Mouse (Mus musculus): Measurements from ENCODE around the gene Psmd13. TPM values are rescaled to one million over a fixed set of nuclear protein-coding genes. Genes with fewer than 3 reads are reported as not detected.

Gene Psmd13
- polyA plus RNA-seq, 1 experiment from 2014 or later, result 112 TPM

DNA sequence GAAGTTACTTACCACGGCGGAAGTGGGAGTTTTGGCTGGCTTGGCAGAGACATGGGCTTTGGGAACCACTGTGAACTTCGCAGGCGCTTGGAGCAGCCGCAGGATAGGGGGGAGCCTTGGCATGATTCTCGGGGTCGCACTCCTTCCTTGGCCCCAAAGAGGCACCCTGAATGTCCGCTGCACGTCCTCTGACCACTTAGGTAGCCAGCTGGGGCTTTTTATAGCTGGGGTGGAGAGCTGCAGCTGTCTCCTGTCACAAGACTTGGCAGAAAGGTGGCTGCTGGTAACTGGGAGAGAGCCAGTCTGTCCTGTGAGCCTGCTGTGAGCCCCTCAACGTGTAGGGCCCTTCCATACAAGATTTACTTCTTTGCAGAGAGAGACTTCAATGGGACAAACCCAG lies 18.5 kb downstream of the Psmd13 start, which contains the start of gene Cox8b:
Gene Cox8b, minus strand, starts transcription at position 227 of the 400 bp plus-strand sequence.
- H3K27me3 ChIP-seq (ENCODE audit: insufficient read depth, low read length), result no peaks in the 10 kb centered on the region
- TF ChIP-seq CTCF (IDR thresholded peaks at IDR 0.05; ENCODE audit: low read depth), result no peak
- no peak for TF ChIP-seq EP300 (IDR thresholded peaks at IDR 0.05; ENCODE audit: low read depth)
- H3K36me3 ChIP-seq (replicated peaks; ENCODE audit: insufficient read depth, low read length), result peaks cover 24% of the 10 kb centered on the region
- no peaks in the 10 kb centered on the region for H3K4me1 ChIP-seq (ENCODE audit: insufficient read depth)
- H3K9me3 ChIP-seq (ENCODE audit: low read length), result no peaks in the 10 kb centered on the region
- DNase-seq (no peak), ATAC-seq (no peak)
- no peak within 1 kb of the TSS for H3K4me2 ChIP-seq (ENCODE audit: low read depth, low read length)
- H3K4me3 ChIP-seq (ENCODE audit: low read depth, low read length), result no peak within 1 kb of the TSS
- no peak within 1 kb of the TSS for H3K27ac ChIP-seq (ENCODE audit: low read depth)
- 80% methylated on average over 10 of the region's 10 CpGs for WGBS (ENCODE audit: insufficient replicate concordance)
- no peak within 1 kb of the TSS for H3K9ac ChIP-seq (replicated peaks)

DNA sequence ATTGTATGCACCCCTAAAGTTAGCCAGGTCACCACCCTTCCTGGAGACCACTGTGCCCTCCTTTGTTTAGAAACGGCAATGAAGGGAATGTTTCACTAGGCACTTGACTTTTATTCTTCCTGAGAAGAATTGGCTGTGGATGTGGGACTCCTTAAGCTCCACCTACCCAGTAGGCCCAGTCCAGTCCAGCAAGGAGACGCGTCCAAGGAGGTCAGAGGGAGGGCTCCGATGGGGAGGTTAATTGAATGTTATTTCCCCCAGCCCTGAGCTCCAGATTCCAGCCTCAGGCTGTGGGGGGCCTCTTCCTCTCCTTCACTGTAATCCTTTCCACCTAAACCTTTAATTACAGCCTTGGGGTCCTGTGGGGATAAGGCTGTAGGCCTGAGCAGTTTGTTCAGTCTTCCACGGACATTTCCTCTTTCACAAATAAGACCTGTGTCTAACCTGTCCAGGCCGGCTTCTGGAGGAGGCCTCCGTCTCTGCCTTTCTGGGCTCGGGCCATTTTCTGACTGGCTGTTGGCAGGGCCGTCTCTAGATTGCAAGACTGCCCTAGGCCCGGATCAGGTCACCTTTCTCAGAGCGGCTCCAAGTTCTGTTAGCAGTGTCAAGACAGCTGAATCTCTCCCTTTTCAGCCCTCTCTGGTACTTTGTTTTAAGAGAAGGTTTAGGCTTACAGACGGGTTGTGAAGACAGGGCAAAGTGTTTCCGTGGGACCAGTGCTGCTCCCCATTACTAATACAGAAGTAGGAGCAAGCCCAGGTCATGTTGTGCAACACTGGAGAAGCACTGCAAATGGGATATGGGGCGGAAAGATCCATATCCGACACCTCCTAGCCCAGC lies 20.5 kb downstream of the Psmd13 start:
- Histone ChIP-seq H3K4me1 (ENCODE audit: insufficient read depth) (no peaks in the 10 kb centered on the region), H3K9me3 (ENCODE audit: low read length) (no peaks in the 10 kb centered on the region), H3K4me2 (ENCODE audit: low read depth, low read length) (no peak overlapping the region), H3K4me3 (ENCODE audit: low read depth, low read length) (no peak overlapping the region), H3K27me3 (ENCODE audit: insufficient read depth, low read length) (no peaks in the 10 kb centered on the region), H3K9ac (replicated peaks) (no peak overlapping the region), H3K27ac (ENCODE audit: low read depth) (no peak overlapping the region), H3K36me3 (replicated peaks; ENCODE audit: insufficient read depth, low read length) (peaks cover 17% of the 10 kb centered on the region)
- 75% methylated on average over 15 of the region's 15 CpGs for WGBS (ENCODE audit: insufficient replicate concordance)
- no peak for TF ChIP-seq EP300 (IDR thresholded peaks at IDR 0.05; ENCODE audit: low read depth)
- no peak for TF ChIP-seq CTCF (IDR thresholded peaks at IDR 0.05; ENCODE audit: low read depth)
- DNase-seq (no peak), ATAC-seq (no peak)

DNA sequence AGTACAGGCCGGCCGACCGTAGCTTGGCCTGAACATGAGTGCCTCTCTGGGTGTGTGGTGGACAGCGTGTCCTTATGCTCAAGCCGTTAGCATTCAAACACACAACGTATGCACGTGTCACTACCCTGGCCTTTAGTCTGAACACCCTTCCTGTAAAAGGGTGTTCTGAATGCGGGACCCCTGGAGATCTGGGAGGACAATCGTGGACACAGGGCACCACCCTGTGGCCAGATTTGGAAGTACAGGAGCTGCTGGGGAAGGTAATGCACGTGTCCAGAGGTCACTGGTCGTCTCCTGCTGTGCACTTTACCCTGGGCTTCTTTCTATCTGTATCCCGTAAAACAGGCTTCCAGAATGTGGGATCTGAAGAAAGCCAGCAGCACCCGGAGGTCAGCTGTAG lies 21.4 kb downstream of the Psmd13 start:
- Histone ChIP-seq H3K9me3 (ENCODE audit: low read length) (no peaks in the 10 kb centered on the region), H3K4me1 (ENCODE audit: insufficient read depth) (no peaks in the 10 kb centered on the region; the same call in 1 of the 2 replicates), H3K4me3 (ENCODE audit: low read depth, low read length) (no peak overlapping the region), H3K9ac (replicated peaks) (no peak overlapping the region; the same call in 1 of the 2 replicates), H3K27me3 (ENCODE audit: insufficient read depth, low read length) (no peaks in the 10 kb centered on the region), H3K27ac (ENCODE audit: low read depth) (peak overlapping the region; percentile 52; the same call in 1 of the 2 replicates), H3K36me3 (replicated peaks; ENCODE audit: insufficient read depth, low read length) (peaks cover 7% of the 10 kb centered on the region; the same call in 1 of the 2 replicates), H3K4me2 (ENCODE audit: low read depth, low read length) (no peak overlapping the region)
- WGBS (ENCODE audit: insufficient replicate concordance), result 20% methylated on average over 13 of the region's 13 CpGs
- ATAC-seq (peak; percentile 43), DNase-seq (peak; percentile 87)
- TF ChIP-seq CTCF (IDR thresholded peaks at IDR 0.05; ENCODE audit: low read depth), result peak; percentile 96
- no peak for TF ChIP-seq EP300 (IDR thresholded peaks at IDR 0.05; ENCODE audit: low read depth)

DNA sequence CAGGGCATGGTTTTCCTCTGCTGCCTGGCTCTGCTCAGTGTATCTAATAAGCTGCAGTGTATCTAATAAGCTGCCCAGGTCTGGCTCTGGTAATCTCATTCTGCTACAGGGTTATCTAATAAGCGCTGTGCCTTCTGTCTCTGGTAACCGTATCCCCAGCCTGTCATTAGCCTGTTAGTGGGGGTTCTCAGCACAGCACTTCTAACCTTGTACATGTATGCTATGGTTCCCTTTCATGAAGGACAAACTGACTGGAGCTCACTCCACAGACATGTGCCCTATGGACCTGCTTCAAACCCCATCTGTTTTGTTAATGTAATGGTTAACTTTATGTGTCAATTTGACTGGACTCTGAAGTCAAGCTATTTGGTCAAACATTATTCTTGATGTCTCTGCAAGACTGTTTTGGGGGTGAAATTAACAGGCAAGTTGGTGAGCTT lies 23.9 kb downstream of the Psmd13 start:
- H3K9ac ChIP-seq (replicated peaks), result peak overlapping the region; percentile 61; the same call in 1 of the 2 replicates
- peak; percentile 67 for ATAC-seq
- DNase-seq, result no peak
- H3K27ac ChIP-seq (ENCODE audit: low read depth), result peak overlapping the region; percentile 86
- H3K36me3 ChIP-seq (replicated peaks; ENCODE audit: insufficient read depth, low read length), result no peaks in the 10 kb centered on the region
- H3K4me3 ChIP-seq (ENCODE audit: low read depth, low read length), result peak overlapping the region; percentile 45
- no peaks in the 10 kb centered on the region for H3K9me3 ChIP-seq (ENCODE audit: low read length)
- whole genome bisulfite sequencing (ENCODE audit: insufficient replicate concordance), result 42% methylated on average over 2 of the region's 2 CpGs
- TF ChIP-seq CTCF (IDR thresholded peaks at IDR 0.05; ENCODE audit: low read depth) (no peak), EP300 (IDR thresholded peaks at IDR 0.05; ENCODE audit: low read depth) (no peak)
- H3K4me2 ChIP-seq (ENCODE audit: low read depth, low read length), result peak overlapping the region; percentile 64
- no peaks in the 10 kb centered on the region; the same call in 1 of the 2 replicates for H3K4me1 ChIP-seq (ENCODE audit: insufficient read depth)
- H3K27me3 ChIP-seq (ENCODE audit: insufficient read depth, low read length), result no peaks in the 10 kb centered on the region

DNA sequence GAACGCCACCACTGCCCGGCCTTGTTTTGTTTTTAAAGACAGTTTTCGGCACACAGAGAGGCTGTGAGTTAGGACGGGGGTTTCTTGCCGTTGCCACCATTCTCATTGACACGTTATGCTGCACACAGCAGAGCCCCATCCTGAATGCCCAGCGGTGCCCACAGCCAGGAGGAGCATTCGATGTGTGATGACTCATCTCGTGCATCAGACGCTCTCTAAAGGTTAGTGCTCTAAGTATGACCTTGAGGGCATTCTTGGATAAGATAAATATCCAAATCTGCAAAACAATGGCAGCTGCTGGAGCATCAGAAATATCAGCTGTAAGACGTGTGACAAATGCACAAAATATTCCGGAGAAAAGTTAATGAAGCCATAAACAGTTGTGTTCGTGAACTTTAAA lies 25.4 kb downstream of the Psmd13 start:
- H3K4me2 ChIP-seq (ENCODE audit: low read depth, low read length), result peak overlapping the region; percentile 64
- WGBS (ENCODE audit: insufficient replicate concordance), result 71% methylated on average over 13 of the region's 13 CpGs
- ATAC-seq, result no peak
- H3K27me3 ChIP-seq (ENCODE audit: insufficient read depth, low read length), result no peaks in the 10 kb centered on the region
- peak overlapping the region; percentile 86 for H3K27ac ChIP-seq (ENCODE audit: low read depth)
- DNase-seq, result no peak
- H3K36me3 ChIP-seq (replicated peaks; ENCODE audit: insufficient read depth, low read length), result no peaks in the 10 kb centered on the region
- H3K9me3 ChIP-seq (ENCODE audit: low read length), result no peaks in the 10 kb centered on the region
- H3K4me1 ChIP-seq (ENCODE audit: insufficient read depth), result no peaks in the 10 kb centered on the region; the same call in none of the 2 replicates
- H3K4me3 ChIP-seq (ENCODE audit: low read depth, low read length), result peak overlapping the region; percentile 45
- TF ChIP-seq CTCF (IDR thresholded peaks at IDR 0.05; ENCODE audit: low read depth), result no peak
- TF ChIP-seq EP300 (IDR thresholded peaks at IDR 0.05; ENCODE audit: low read depth), result no peak
- peak overlapping the region; percentile 61 for H3K9ac ChIP-seq (replicated peaks)

DNA sequence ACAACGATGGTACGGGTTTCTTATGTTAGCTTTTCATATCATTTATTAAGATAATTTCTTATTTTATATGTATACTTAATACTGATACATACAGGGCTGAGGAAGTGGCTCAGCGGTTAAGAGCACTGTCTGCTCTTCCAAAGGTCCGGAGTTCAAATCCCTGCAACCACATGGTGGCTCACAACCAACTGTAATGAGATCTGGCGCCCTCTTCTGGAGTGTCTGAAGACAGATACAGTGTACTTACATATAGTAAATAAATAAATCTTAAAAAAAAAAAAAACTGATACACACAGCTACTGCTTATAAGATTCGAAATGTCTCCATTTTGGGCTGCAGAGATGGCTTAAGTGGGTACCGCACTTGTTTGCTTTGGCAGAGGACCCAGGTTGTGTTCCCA lies 25.9 kb downstream of the Psmd13 start:
- DNase-seq (no peak), ATAC-seq (no peak)
- Histone ChIP-seq H3K4me2 (ENCODE audit: low read depth, low read length) (peak overlapping the region; percentile 64), H3K27me3 (ENCODE audit: insufficient read depth, low read length) (no peaks in the 10 kb centered on the region), H3K4me3 (ENCODE audit: low read depth, low read length) (no peak overlapping the region), H3K4me1 (ENCODE audit: insufficient read depth) (peaks cover 5% of the 10 kb centered on the region), H3K9me3 (ENCODE audit: low read length) (no peaks in the 10 kb centered on the region), H3K9ac (replicated peaks) (no peak overlapping the region), H3K27ac (ENCODE audit: low read depth) (peak overlapping the region; percentile 86), H3K36me3 (replicated peaks; ENCODE audit: insufficient read depth, low read length) (no peaks in the 10 kb centered on the region)
- 75% methylated on average over 7 of the region's 7 CpGs for WGBS (ENCODE audit: insufficient replicate concordance)
- TF ChIP-seq EP300 (IDR thresholded peaks at IDR 0.05; ENCODE audit: low read depth) (no peak), CTCF (IDR thresholded peaks at IDR 0.05; ENCODE audit: low read depth) (peak; percentile 40)

All from liver, postnatal 0 days (tissue).